Mouse (Mus musculus): ENCODE measurements around the gene Fbxl15.

GRCm38 (mm10) chr19:46347146-46347545, 19.2 kb downstream of the Fbxl15 start:
- TF ChIP-seq CTCF (conservative IDR thresholded peaks at IDR 0.05; ENCODE audit: low read length), result no peak
- TF ChIP-seq NANOG (IDR thresholded peaks at IDR 0.05; ENCODE audit: borderline replicate concordance, low read length), result no peak

Data from E14TG2a.4 (cell line).